Mouse (Mus musculus) forebrain, postnatal 0 days (tissue): ENCODE data around the gene Sars2. TPM values are rescaled to one million over a fixed set of nuclear protein-coding genes. Genes with fewer than 3 reads are reported as not detected.

Experiments
- ATAC-seq: fragments of 200-750 bp; cut with Nextera tagmentation; 2 replicates; pipeline ENCODE4 v1.8.0; 2017; ENCODE audit warnings: mild to moderate bottlenecking, moderate library complexity
- DNase-seq: peaks from one replicate; pipeline ENCODE4 v3.0.0-alpha.2; 2015
- H3K27ac ChIP-seq: fragments of 300-500 bp; sonication (generic); 2 replicates; pipeline ENCODE4 v1.5.1; 2014; ENCODE audit warnings: low read depth, mild to moderate bottlenecking, antibody characterized with exemption, low read length, moderate library complexity, mixed read lengths
- H3K27me3 ChIP-seq: fragments of 300-500 bp; sonication (generic); 2 replicates; pipeline ENCODE4 v1.6.1; 2014; ENCODE audit warnings: mild to moderate bottlenecking, low read length, mixed read lengths; ENCODE audit not compliant: insufficient read depth
- H3K36me3 ChIP-seq: fragments of 300-500 bp; sonication (generic); 2 replicates; pipeline ENCODE4 v1.6.1; 2014; ENCODE audit warnings: mild to moderate bottlenecking, moderate library complexity; ENCODE audit not compliant: insufficient read depth
- H3K4me1 ChIP-seq: fragments of 300-500 bp; sonication (generic); 2 replicates; pipeline ENCODE4 v1.6.1; 2014; ENCODE audit warnings: antibody characterized with exemption; ENCODE audit not compliant: insufficient read depth
- H3K4me2 ChIP-seq: fragments of 300-500 bp; sonication (generic); 2 replicates; pipeline ENCODE4 v1.6.1; 2014; ENCODE audit warnings: low read depth, mild to moderate bottlenecking, moderate library complexity
- H3K4me3 ChIP-seq: fragments of 300-500 bp; sonication (generic); 2 replicates; pipeline ENCODE4 v1.5.1; 2014; ENCODE audit warnings: low read depth, low read length, mixed read lengths
- H3K9ac ChIP-seq: fragments of 300-500 bp; sonication (generic); 2 replicates; pipeline ENCODE4 v1.6.1; 2014; ENCODE audit warnings: mild to moderate bottlenecking
- H3K9me3 ChIP-seq: fragments of 300-500 bp; sonication (generic); 2 replicates; pipeline ENCODE4 v1.6.1; 2016; ENCODE audit warnings: low read length
- CTCF ChIP-seq: sonication (generic); IDR thresholded peaks from 2 replicates; pipeline ENCODE4 v1.5.1; 2016; ENCODE audit warnings: antibody characterized with exemption, control low read depth, low read depth
- WGBS: fragments of 180-500 bp; shearing (Covaris S2); extraction: QIAGEN DNeasy Blood & Tissue Kit; methylation state at CpG from one replicate; pipeline ENCODE4 v1.1.7; 2014; 5-methylcytosine and 5-hydroxymethylcytosine counted together
- polyA plus RNA-seq: library from polyadenylated mRNA; unstranded; fragments of >200 nt; fragmentation: Nextera tagmentation; extraction: Ambion mirVana; gene quantifications from 2 replicates; pipeline ENCODE4 v1.2.1, GENCODE M21; 2015
- total RNA-seq: library from RNA; depleted of rRNA; stranded (reverse); fragments of >200 nt; gene quantifications from 2 replicates; pipeline ENCODE4 v1.2.3, GENCODE M21; 2014

The Sars2 gene
- total and polyA plus RNA-seq, 2 experiments from 2014 or later: 15.1 to 16.1 TPM

DNA sequence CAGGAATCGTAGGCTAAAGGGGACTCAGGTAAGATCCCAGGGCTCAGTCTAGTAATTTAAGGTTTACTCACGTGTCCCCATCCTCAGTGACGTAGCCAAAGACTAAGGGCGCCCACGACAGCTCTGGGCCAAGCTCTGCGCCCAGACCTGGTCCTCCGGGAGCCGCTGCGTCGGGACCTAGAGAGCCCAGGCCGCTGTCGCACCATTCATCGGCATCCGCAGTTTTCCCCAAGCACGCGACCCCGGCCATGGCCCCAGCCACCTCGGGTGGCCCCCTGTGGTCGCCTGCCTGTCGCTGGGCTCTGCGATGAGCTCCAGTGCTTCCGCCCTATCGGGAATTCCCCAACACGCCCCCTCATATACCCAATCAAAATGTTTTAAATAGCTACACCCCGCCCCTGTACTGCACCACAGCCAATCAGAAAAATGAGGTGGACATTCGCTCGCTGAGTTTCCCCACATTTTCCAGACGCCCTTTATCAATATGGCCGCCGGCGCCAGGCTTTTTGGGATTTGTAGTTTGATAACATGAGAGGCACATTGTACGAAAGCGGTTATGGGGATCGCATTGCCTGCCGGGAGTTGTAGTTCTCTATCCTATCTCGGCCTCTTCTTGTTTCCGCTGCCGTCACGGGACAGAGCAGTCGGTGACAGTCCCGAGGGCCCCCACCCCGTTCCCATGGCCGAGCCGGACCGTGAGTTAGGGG, 24.5 kb downstream of the Sars2 start, which contains the start of gene Sirt2:
Sirt2 (plus strand) TSS at position 563 of the 707 bp plus-strand sequence.
- peak within 1 kb of the TSS; percentile 57 for H3K27ac ChIP-seq
- H3K4me3 ChIP-seq: peak within 1 kb of the TSS; percentile 89
- WGBS: under 1% methylated on average over 45 of the region's 45 CpGs
- ATAC-seq (peak; percentile 98), DNase-seq (peak; percentile 99)
- H3K9me3 ChIP-seq: no peaks in the 10 kb centered on the region
- peaks cover 13% of the 10 kb centered on the region for H3K4me1 ChIP-seq
- peak within 1 kb of the TSS; percentile 67 for H3K9ac ChIP-seq
- peak within 1 kb of the TSS; percentile 63 for H3K4me2 ChIP-seq
- peak; percentile 38 for TF ChIP-seq CTCF
- no peaks in the 10 kb centered on the region for H3K27me3 ChIP-seq
- peaks cover 4% of the 10 kb centered on the region; the same call in 1 of the 2 replicates for H3K36me3 ChIP-seq

DNA sequence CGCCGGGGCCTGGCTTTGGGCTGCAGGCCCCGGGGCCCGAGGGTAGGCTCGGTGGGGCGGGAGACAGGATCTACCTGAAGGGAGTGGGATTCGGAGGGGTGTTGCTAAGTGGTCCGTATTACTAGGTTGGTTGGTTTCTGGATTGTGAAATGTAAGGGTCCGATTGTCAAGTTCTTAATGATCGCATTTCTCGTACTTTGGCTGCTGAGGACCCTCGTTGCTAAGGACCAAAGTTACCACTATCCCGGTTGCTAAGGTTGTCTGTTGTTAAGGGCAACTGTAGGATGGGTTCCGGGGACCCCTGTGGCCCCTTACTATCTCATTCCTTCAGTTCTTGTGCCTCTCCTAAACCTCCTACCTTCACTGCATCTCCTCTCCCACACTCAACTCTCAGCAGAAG, 25.1 kb downstream of the Sars2 start:
- DNase-seq (peak; percentile 51), ATAC-seq (peak; percentile 9)
- TF ChIP-seq CTCF: no peak
- Histone ChIP-seq H3K36me3 (0 out of 2 replicates have a peak, but pooled peaks cover under 1% of the 10 kb centered on the region), H3K27ac (no peak overlapping the region), H3K4me2 (peak overlapping the region; percentile 63), H3K9me3 (no peaks in the 10 kb centered on the region), H3K4me1 (peaks cover 13% of the 10 kb centered on the region), H3K9ac (peak overlapping the region; percentile 67), H3K4me3 (peak overlapping the region; percentile 89), H3K27me3 (no peaks in the 10 kb centered on the region)
- 2% methylated on average over 14 of the region's 14 CpGs for WGBS

DNA sequence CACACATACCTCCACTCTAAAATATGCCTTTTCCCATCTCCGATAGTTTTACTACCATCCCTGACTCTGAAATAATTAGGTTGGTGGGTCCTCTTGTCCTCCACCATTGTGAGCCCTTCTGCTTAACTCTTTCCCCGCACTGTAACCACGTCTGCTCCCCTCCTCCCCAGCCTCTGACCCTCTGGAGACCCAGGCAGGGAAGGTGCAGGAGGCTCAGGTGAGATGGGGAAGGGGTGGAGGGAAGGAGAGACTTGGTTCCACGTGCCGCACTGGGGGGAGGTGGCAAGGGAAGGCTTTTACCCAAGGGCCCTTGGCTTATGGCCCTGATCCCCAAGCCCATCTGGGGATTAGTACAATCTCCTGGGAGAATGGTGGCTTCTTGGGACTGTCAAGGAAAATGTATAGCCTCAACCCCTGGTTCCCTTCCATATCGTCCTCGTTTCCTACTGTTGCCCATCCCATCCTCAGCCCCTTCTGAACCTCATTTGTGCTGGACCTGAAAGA, 25.7 kb downstream of the Sars2 start, which contains the start of gene Nfkbib:
Nfkbib (minus strand) TSS at position 51 of the 504 bp plus-strand sequence.
- no peaks in the 10 kb centered on the region for H3K27me3 ChIP-seq
- DNase-seq: no peak
- WGBS: 66% methylated on average over 7 of the region's 7 CpGs
- peaks cover 5% of the 10 kb centered on the region; the same call in 1 of the 2 replicates for H3K36me3 ChIP-seq
- no peak for TF ChIP-seq CTCF
- H3K4me1 ChIP-seq: peaks cover 13% of the 10 kb centered on the region
- peak within 1 kb of the TSS; percentile 89 for H3K4me3 ChIP-seq
- no peaks in the 10 kb centered on the region for H3K9me3 ChIP-seq
- ATAC-seq: no peak
- peak within 1 kb of the TSS; percentile 63 for H3K4me2 ChIP-seq
- H3K9ac ChIP-seq: peak within 1 kb of the TSS; percentile 67
- no peak within 1 kb of the TSS for H3K27ac ChIP-seq

DNA sequence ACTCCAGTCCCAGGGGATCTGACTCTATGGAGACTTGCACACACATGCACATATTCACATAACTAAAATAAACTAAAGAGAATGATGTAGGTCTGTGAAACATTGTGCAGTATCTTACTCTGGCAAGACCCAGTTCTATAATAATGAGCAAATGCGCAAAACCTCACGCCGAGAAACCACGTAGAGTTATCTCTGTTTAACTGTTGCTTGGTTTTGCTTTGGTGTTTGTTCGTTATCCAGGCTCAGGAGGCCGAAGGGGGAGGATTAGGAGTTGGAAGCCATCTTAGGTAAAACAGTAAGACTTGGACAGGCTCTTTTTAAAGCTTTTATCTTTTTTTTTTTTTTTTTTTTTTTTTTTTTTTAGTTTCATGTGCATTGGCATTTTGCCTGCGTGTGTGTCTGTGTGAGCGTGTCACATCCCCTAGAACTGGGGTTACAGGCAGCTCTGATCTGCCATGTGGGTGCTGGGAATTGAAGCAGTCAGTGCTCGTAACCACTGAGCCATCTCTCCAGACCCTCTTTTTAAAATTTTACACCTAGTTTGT, 27.7 kb downstream of the Sars2 start:
- H3K27ac ChIP-seq: no peak overlapping the region
- no peak for ATAC-seq
- H3K4me3 ChIP-seq: no peak overlapping the region
- TF ChIP-seq CTCF: no peak
- peaks cover 13% of the 10 kb centered on the region for H3K4me1 ChIP-seq
- 89% methylated on average over 9 of the region's 9 CpGs for WGBS
- no peaks in the 10 kb centered on the region for H3K9me3 ChIP-seq
- no peaks in the 10 kb centered on the region for H3K27me3 ChIP-seq
- no peak overlapping the region for H3K4me2 ChIP-seq
- DNase-seq: no peak
- peaks cover 5% of the 10 kb centered on the region; the same call in 1 of the 2 replicates for H3K36me3 ChIP-seq
- no peak overlapping the region for H3K9ac ChIP-seq

DNA sequence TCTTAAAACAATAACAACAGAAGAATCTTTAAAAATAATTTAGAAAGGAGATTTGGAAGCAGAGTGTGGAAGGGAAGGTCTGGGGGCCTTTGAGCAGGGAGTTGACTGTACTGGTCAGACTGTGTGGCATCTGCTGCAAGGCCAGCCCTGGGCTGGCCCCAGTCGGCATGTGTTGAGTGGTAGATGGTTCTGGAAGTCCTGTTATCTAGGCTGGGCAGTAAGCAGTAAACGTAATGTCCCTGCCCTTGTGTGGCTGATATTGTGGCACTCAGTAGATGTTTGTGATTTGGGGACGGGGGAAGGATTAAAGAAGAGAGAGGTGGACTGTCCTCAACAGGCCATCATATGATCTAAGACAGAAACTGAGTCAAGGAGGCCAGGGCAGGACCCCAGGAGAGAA, 28.5 kb downstream of the Sars2 start:
- peaks cover 9% of the 10 kb centered on the region; the same call in 1 of the 2 replicates for H3K36me3 ChIP-seq
- H3K27me3 ChIP-seq: no peaks in the 10 kb centered on the region
- TF ChIP-seq CTCF: no peak
- 95% methylated on average over 3 of the region's 3 CpGs for WGBS
- no peak overlapping the region for H3K9ac ChIP-seq
- H3K27ac ChIP-seq: no peak overlapping the region
- DNase-seq: no peak
- H3K4me1 ChIP-seq: peaks cover 10% of the 10 kb centered on the region
- no peak overlapping the region for H3K4me2 ChIP-seq
- no peak overlapping the region for H3K4me3 ChIP-seq
- no peak for ATAC-seq
- H3K9me3 ChIP-seq: no peaks in the 10 kb centered on the region

DNA sequence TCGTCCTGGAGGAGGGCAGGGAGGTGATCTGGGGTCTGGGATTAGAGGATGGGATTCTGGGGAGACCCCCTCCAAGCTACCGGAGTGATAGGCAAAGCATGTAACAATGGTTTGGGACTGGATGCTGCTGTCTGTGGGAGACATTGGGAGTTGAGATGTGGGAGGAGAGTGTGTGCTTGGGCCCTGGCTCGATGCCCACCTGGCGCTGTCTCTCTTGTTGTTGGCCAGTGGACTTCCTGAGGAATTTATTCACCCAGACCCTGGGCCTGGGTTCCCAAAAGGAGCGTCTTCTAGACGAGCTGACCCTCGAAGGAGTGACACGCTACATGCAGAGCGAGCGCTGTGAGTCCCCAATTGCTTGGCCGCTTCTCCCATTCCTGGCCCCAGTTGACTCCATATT, 30.1 kb downstream of the Sars2 start:
- no peak overlapping the region for H3K9ac ChIP-seq
- DNase-seq: no peak
- no peaks in the 10 kb centered on the region for H3K9me3 ChIP-seq
- H3K27me3 ChIP-seq: no peaks in the 10 kb centered on the region
- no peak overlapping the region for H3K4me2 ChIP-seq
- no peak for TF ChIP-seq CTCF
- no peak overlapping the region for H3K27ac ChIP-seq
- no peak for ATAC-seq
- whole genome bisulfite sequencing: 92% methylated on average over 11 of the region's 11 CpGs
- H3K4me1 ChIP-seq: peaks cover 5% of the 10 kb centered on the region
- H3K4me3 ChIP-seq: no peak overlapping the region
- H3K36me3 ChIP-seq: peaks cover 11% of the 10 kb centered on the region; the same call in 1 of the 2 replicates

DNA sequence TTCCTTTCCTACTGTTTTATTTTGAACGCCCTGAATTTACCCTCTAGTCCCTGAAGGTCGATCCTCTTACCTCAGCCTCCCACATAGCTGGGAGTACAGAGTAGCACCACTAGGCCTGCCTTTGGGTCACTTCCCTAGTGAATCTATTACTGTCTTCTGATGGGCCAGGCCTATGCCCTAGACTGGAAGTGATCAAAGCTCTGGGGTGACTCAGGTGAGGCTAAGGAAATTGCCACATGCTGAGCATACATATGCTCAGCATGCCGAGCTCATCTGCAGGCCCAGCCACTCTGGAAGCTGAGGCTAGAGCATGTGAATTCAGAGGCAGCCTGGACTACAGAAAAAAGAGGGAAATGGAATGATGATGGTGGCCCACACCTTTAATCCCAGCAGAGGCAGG, 31.4 kb downstream of the Sars2 start:
- no peak for TF ChIP-seq CTCF
- Histone ChIP-seq H3K9me3 (no peaks in the 10 kb centered on the region), H3K9ac (no peak overlapping the region), H3K4me2 (no peak overlapping the region), H3K27me3 (no peaks in the 10 kb centered on the region), H3K36me3 (peaks cover 14% of the 10 kb centered on the region), H3K4me3 (no peak overlapping the region), H3K27ac (no peak overlapping the region), H3K4me1 (no peaks in the 10 kb centered on the region)
- no peak for DNase-seq
- ATAC-seq: no peak
- WGBS: 83% methylated on average over 3 of the region's 3 CpGs
